Mouse (Mus musculus): ENCODE measurements around the gene Slc35f2. TPM values are rescaled to one million over a fixed set of nuclear protein-coding genes. Genes with fewer than 3 reads are reported as not detected.

Gene Slc35f2
- polyA plus RNA-seq, 1 experiment, result not detected

- Histone ChIP-seq H3K4me1 (ENCODE audit: control insufficient read depth, insufficient read depth, low read length) (no peaks in the 10 kb centered on the region), H3K27ac (ENCODE audit: insufficient read depth, low read depth, low read length) (no peak overlapping the region), H3K4me3 (ENCODE audit: insufficient read depth, low read length) (no peak overlapping the region)
- no peak; the same call in 1 of the 2 replicates for TF ChIP-seq CTCF (IDR thresholded peaks at IDR 0.05; ENCODE audit: low read depth, low read length)
- TF ChIP-seq POLR2A (IDR thresholded peaks at IDR 0.05; ENCODE audit: borderline replicate concordance, low read depth, low read length), result no peak
Measured at GRCm38 (mm10) chr9:53818760-53819159, 47.4 kb downstream of the Slc35f2 start.

- H3K4me3 ChIP-seq (ENCODE audit: insufficient read depth, low read length), result no peak overlapping the region
- H3K27ac ChIP-seq (ENCODE audit: insufficient read depth, low read depth, low read length), result no peak overlapping the region
- TF ChIP-seq CTCF (IDR thresholded peaks at IDR 0.05; ENCODE audit: low read depth, low read length), result peak; percentile 78
- TF ChIP-seq POLR2A (IDR thresholded peaks at IDR 0.05; ENCODE audit: borderline replicate concordance, low read depth, low read length), result no peak
- H3K4me1 ChIP-seq (ENCODE audit: control insufficient read depth, insufficient read depth, low read length), result no peaks in the 10 kb centered on the region
Measured at GRCm38 (mm10) chr9:53825318-53825717, 54.0 kb downstream of the Slc35f2 start.

GRCm38 (mm10) chr9:53829081-53829865, 57.9 kb downstream of the Slc35f2 start:
- no peaks in the 10 kb centered on the region for H3K4me1 ChIP-seq (ENCODE audit: control insufficient read depth, insufficient read depth, low read length)
- no peak for TF ChIP-seq POLR2A (IDR thresholded peaks at IDR 0.05; ENCODE audit: borderline replicate concordance, low read depth, low read length)
- TF ChIP-seq CTCF (IDR thresholded peaks at IDR 0.05; ENCODE audit: low read depth, low read length), result no peak
- H3K27ac ChIP-seq (ENCODE audit: insufficient read depth, low read depth, low read length), result no peak overlapping the region
- H3K4me3 ChIP-seq (ENCODE audit: insufficient read depth, low read length), result peak overlapping the region; percentile 51

GRCm38 (mm10) chr9:53829866-53830209, 58.5 kb downstream of the Slc35f2 start:
- no peaks in the 10 kb centered on the region for H3K4me1 ChIP-seq (ENCODE audit: control insufficient read depth, insufficient read depth, low read length)
- peak overlapping the region; percentile 51 for H3K4me3 ChIP-seq (ENCODE audit: insufficient read depth, low read length)
- TF ChIP-seq CTCF (IDR thresholded peaks at IDR 0.05; ENCODE audit: low read depth, low read length) (no peak), POLR2A (IDR thresholded peaks at IDR 0.05; ENCODE audit: borderline replicate concordance, low read depth, low read length) (no peak)
- no peak overlapping the region for H3K27ac ChIP-seq (ENCODE audit: insufficient read depth, low read depth, low read length)

GRCm38 (mm10) chr9:53835039-53835438, 63.7 kb downstream of the Slc35f2 start:
- Histone ChIP-seq H3K4me1 (ENCODE audit: control insufficient read depth, insufficient read depth, low read length) (no peaks in the 10 kb centered on the region), H3K27ac (ENCODE audit: insufficient read depth, low read depth, low read length) (no peak overlapping the region), H3K4me3 (ENCODE audit: insufficient read depth, low read length) (no peak overlapping the region)
- TF ChIP-seq POLR2A (IDR thresholded peaks at IDR 0.05; ENCODE audit: borderline replicate concordance, low read depth, low read length) (no peak), CTCF (IDR thresholded peaks at IDR 0.05; ENCODE audit: low read depth, low read length) (no peak)

GRCm38 (mm10) chr9:53835976-53836375, 64.6 kb downstream of the Slc35f2 start:
- no peak for TF ChIP-seq CTCF (IDR thresholded peaks at IDR 0.05; ENCODE audit: low read depth, low read length)
- no peak for TF ChIP-seq POLR2A (IDR thresholded peaks at IDR 0.05; ENCODE audit: borderline replicate concordance, low read depth, low read length)
- Histone ChIP-seq H3K27ac (ENCODE audit: insufficient read depth, low read depth, low read length) (no peak overlapping the region), H3K4me3 (ENCODE audit: insufficient read depth, low read length) (no peak overlapping the region), H3K4me1 (ENCODE audit: control insufficient read depth, insufficient read depth, low read length) (no peaks in the 10 kb centered on the region)

GRCm38 (mm10) chr9:53838816-53839215, 67.5 kb downstream of the Slc35f2 start:
- TF ChIP-seq POLR2A (IDR thresholded peaks at IDR 0.05; ENCODE audit: borderline replicate concordance, low read depth, low read length) (no peak), CTCF (IDR thresholded peaks at IDR 0.05; ENCODE audit: low read depth, low read length) (no peak)
- Histone ChIP-seq H3K4me1 (ENCODE audit: control insufficient read depth, insufficient read depth, low read length) (no peaks in the 10 kb centered on the region), H3K27ac (ENCODE audit: insufficient read depth, low read depth, low read length) (no peak overlapping the region), H3K4me3 (ENCODE audit: insufficient read depth, low read length) (no peak overlapping the region)

GRCm38 (mm10) chr9:53848548-53848947, 77.2 kb downstream of the Slc35f2 start:
- TF ChIP-seq CTCF (IDR thresholded peaks at IDR 0.05; ENCODE audit: low read depth, low read length) (no peak), POLR2A (IDR thresholded peaks at IDR 0.05; ENCODE audit: borderline replicate concordance, low read depth, low read length) (no peak)
- Histone ChIP-seq H3K4me1 (ENCODE audit: control insufficient read depth, insufficient read depth, low read length) (no peaks in the 10 kb centered on the region), H3K27ac (ENCODE audit: insufficient read depth, low read depth, low read length) (no peak overlapping the region), H3K4me3 (ENCODE audit: insufficient read depth, low read length) (no peak overlapping the region)

GRCm38 (mm10) chr9:53849864-53850263, 78.5 kb downstream of the Slc35f2 start, which contains the start of gene Sln:
Gene Sln, plus strand, starts transcription at chr9:53850164.
- TF ChIP-seq CTCF (IDR thresholded peaks at IDR 0.05; ENCODE audit: low read depth, low read length), result no peak
- no peak for TF ChIP-seq POLR2A (IDR thresholded peaks at IDR 0.05; ENCODE audit: borderline replicate concordance, low read depth, low read length)
- H3K27ac ChIP-seq (ENCODE audit: insufficient read depth, low read depth, low read length), result no peak within 1 kb of the TSS
- no peak within 1 kb of the TSS for H3K4me3 ChIP-seq (ENCODE audit: insufficient read depth, low read length)
- no peaks in the 10 kb centered on the region for H3K4me1 ChIP-seq (ENCODE audit: control insufficient read depth, insufficient read depth, low read length)

- TF ChIP-seq CTCF (IDR thresholded peaks at IDR 0.05; ENCODE audit: low read depth, low read length) (no peak), POLR2A (IDR thresholded peaks at IDR 0.05; ENCODE audit: borderline replicate concordance, low read depth, low read length) (no peak)
- Histone ChIP-seq H3K4me1 (ENCODE audit: control insufficient read depth, insufficient read depth, low read length) (no peaks in the 10 kb centered on the region), H3K27ac (ENCODE audit: insufficient read depth, low read depth, low read length) (no peak overlapping the region), H3K4me3 (ENCODE audit: insufficient read depth, low read length) (no peak overlapping the region)
Measured at GRCm38 (mm10) chr9:53852158-53852557, 80.8 kb downstream of the Slc35f2 start.
